Mouse (Mus musculus): ENCODE results near the gene Foxo6. TPM values are rescaled to one million over a fixed set of nuclear protein-coding genes. Genes with fewer than 3 reads are reported as not detected.

Foxo6 gene
- 21.7 and 29.1 TPM in 2 replicates for polyA plus RNA-seq (2012; rRNA removed)

GRCm38 (mm10) chr4:120287290-120288111 is at the start of gene Foxo6:
TSS of gene Foxo6 (minus strand) at chr4:120287349.

Other genes starting within 250 kb of the Foxo6 start
- not detected in 2 replicates for gene AL607142.1, start 222.4 kb downstream of the Foxo6 start, polyA plus RNA-seq (2012; rRNA removed)
- gene Edn2, start 126.1 kb downstream of the Foxo6 start, polyA plus RNA-seq (2012; rRNA removed) = 0.09 and 0.63 TPM in 2 replicates
- 110 and 114 TPM in 2 replicates for gene Scmh1, start 117.9 kb upstream of the Foxo6 start, polyA plus RNA-seq (2012; rRNA removed)
- 0.06 and 0.16 TPM in 2 replicates for gene Slfnl1, start 244.9 kb upstream of the Foxo6 start, polyA plus RNA-seq (2012; rRNA removed)

Data from central nervous system, embryonic 18 days (tissue).